Mouse (Mus musculus): ENCODE results near the gene Pigf.
A peak's percentile ranks its signal among the peaks of the same experiment; 100 is the strongest.
"Not testable (repeated sequence)": the region's sequence is repeated elsewhere in the genome, so short reads cannot be mapped to it uniquely, and the experiment has no call there.

Gene Pigf

DNA sequence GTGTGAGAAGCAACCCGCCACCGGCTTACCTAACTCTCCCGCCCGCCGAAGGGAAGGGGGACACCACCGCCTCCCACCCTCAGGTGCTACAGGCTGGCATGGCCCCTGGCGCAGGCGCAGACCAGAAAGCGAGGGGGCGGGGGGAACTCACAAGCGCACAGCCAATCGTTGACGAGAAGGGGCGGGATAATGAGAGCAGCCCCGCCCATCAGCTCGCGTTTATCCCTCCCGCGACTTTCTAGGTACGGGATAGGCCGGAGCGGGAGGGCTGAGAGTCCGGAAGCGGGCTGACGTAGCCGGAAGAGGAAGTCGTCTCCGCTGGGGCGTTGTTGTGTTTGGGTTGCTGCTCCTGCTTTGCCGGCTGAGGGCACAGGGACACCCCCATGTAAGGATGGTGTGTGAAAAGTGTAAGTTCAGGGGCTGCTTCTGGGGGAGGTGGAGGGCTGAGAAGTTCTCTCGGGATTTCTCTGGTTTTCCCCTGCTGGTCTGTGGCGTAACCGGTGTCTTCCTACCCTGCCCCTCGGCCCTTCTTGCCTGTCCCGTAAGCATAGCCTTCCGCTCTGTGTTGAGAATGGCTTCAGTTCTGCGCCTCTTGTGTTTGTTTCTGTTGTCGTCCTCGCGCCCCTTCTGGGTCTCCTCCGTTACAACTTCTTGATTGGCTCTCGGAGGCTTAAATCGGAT lies at the start of gene Pigf, which contains the start of gene Cript:
TSS of gene Pigf (minus strand) at position 138 of the 681 bp plus-strand sequence.
TSS of gene Cript (plus strand) at position 282 of the 681 bp plus-strand sequence.
- DNase-seq (ENCODE audit: low read depth, low spot score): peak; percentile 95

DNA sequence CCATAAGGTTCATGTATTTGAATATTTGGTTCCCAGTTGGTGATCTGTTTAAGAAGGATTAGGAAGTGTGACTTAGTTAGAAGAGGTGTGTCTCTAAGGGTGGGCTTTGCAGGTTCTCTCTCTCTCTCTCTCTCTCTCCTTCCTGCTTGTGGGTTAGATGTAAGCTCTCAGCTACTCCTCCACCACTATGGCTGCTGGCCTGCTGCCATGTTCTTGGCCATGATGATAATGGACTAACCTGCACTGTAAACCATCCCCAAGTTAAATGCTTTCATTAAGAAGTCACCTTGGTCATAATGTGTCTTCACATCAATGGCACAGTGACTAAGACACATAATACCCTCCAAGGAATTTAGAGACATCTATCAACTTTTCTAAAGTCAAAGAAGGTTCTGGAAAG lies 48.3 kb upstream of the Pigf start:
- DNase-seq (ENCODE audit: low read depth, low spot score): no peak

DNA sequence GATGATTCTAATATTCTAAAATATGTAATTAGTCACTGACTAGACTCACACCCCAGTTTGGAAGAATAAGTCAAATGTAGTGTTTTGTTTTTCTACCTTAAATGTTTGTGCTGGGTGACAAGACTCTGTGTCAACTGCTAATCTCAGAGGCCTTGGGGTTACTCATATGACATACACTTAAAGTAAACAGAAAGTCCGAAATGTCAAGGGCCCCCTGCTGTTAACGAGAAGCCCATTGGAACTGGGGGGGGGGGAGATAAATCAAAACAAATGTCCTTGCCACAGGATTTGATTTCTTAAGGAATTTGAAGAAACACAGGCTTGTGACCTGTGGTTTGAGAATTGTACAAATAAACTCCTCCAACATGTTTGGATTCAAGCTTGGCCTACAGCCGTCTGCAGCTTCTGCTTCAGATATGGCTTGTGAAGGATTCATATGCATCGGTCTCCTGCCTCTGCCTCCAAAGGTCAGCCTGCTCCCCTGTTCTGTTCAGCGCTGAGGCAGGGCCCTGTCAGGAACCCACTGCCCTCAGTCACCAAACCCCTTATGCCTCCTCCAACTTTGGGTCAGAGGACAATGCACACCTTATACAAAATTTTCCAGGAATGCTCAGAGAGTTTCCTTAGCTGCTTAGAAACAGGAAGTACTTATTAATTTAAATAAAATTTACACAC lies 47.7 kb upstream of the Pigf start:
- DNase-seq (ENCODE audit: low read depth, low spot score): no peak

DNA sequence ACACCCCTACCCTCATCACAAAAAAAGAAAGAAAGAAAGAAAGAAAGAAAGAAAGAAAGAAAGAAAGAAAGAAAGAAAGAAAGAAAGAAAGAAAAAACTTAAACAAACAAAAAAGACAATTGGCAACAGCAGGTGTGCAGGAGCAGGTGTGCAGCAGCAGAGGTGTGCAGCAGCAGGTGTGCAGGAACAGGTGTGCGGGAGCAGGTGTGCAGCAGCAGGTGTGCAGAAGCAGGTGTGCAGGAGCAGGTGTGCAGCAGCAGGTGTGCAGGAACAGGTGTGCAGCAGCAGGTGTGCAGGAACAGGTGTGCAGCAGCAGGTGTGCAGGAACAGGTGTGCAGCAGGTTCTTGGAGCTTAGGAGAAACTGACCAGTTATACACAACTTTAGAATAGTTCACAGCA lies 47.0 kb upstream of the Pigf start:
- not testable (repeated sequence) for DNase-seq (ENCODE audit: low read depth, low spot score)

DNA sequence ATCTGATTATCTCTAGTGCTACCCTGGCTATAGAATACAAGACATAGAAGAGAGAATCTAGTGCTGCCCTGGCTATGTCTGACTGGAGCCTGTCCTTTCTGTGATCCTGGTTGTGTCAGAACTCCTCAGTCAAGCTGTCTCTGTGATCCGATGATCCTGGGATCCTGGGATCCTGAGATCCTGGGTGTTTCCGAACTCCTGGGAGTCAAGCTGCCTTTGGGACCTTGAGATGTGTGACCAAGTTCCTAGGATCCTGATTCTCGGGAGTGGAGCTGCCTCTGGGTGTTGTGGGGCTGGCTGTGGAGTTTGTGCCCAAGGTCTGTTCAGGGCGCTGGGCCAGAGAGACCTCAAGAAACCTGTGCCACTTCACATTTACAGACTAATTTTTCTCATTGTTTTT lies 43.8 kb upstream of the Pigf start:
- no peak for DNase-seq (ENCODE audit: low read depth, low spot score)

DNA sequence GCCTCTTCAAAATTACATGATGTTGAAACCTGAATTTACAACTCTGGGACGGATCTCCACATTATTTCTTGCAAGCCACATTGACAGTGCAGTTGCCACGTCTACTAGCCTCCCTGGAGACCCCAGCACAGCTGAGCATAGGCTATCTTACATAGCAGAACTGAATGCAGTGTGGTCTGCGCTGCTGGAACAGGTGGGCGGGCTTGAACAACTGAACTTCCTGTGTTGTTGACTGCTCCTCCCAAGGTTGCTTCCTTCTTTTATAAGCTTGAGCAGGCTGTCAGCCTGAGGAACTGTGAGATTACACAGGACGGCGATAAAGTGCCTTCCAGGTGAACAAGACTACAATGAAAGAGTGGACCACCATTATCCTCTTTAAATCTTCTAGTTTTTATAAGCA lies 38.8 kb upstream of the Pigf start:
- no peak for DNase-seq (ENCODE audit: low read depth, low spot score)

DNA sequence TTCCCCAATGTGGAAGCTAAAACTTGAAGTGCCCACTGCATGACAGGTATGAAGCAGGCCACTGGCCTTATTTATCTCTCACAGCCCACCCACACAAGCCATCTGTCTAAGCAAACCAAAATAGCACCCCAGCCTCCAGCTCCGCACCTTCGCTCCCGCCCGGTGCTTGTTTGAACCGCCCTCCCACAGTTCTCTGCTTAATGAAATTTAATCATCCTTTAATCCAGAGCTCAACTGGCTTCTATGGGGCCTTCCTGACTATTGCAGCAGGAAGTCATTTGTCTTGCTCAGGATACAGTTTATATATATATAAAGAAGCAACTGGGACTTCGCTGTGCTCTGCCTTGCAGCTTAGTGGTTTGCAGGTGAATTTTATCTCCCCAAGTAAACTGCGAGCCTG lies 38.3 kb upstream of the Pigf start:
- no peak for DNase-seq (ENCODE audit: low read depth, low spot score)

DNA sequence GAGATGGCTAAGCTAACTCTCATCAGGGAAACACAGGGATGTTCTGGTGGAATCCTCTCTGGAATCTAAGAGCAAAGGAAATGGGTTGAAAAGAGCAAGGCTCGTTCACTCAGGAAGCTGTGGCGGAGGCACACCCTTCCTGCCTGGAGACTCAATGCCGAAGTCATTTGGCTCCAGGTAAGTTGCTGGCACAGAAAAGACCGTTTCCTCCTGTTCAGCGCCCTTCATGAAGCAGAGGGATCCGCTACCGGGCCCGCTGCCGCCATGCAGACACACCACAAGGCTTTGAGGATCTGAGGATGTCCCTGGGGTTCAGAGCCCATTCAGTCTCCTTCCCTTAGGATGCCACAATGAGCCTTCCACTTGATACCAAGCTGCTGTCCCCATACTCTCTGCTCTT lies 37.4 kb upstream of the Pigf start:
- no peak for DNase-seq (ENCODE audit: low read depth, low spot score)

DNA sequence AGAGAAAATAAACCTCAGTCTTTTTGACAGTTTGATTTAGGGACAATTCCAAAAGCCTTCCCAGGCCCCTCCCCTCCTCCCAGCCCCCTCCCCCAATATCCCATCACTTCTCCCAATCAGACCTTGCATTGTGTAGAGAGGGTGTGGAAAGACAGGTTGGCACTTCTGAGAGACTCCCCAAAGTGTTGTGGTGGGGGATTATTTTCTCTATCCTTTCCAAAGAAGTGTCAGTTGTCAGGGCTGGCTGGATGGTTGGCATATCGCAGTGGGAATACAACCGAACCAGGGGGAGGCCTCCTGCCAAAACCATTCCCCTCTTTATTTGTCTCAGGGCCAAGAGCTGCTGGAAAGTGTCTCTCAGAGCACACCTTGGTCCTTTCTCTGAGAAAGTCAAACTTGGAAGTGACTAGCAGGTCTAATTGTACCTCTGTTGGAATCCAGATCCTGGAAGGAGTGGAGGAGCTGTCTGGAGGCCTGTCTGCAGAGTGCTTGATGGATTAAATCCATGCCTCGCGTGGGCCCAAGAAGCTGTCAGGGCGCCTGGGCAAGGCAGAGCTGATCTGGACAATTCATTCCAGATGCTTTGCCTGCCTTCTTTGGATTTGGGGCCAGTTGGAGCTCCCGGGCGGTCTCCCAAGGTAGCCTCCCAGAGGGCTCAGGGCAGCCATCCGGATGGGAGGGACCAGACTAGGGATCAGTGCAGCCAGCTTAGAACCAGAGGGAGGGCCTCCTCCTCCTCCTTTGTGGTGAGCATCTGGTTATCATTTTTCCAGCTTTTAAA lies 32.5 kb upstream of the Pigf start:
- DNase-seq (ENCODE audit: low read depth, low spot score): no peak

DNA sequence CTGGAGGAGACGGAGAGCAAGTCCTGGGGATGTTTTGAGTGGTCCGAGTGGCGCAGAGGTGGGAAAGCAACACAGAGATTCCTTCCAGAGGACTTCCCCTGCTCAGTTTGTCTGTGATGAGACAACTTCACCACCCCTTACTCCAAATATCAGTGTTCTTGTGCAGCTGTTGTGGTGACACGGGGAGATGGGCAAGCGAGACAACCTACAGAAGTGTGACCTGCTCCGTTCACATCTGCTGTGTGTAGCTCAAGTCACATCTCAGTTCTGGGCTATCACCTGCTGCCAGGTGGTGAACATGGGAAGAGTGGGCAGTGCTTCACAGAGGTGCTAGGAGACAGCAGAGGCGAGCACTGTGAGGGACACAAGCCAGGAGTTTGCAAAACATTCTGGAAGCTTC lies 31.6 kb upstream of the Pigf start:
- no peak for DNase-seq (ENCODE audit: low read depth, low spot score)

DNA sequence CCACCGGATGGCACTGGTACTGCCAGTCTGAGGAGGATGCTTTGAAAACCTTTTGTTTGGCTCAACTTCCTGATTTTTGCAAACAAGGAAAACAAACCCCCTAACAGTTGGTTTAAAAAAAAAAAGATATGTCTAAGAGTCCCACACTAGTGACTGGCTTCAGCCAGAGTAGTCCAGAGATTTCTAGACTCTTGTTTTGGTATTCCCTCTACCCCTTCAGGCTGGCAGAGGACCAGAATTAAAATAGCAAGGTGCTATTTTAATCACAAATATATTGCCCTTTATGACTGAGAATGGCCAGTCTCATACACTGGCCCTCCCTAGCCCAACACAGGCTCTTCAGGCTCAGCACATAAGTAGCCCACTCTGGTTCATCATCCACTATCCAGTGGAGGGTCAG lies 30.5 kb upstream of the Pigf start:
- no peak for DNase-seq (ENCODE audit: low read depth, low spot score)

DNA sequence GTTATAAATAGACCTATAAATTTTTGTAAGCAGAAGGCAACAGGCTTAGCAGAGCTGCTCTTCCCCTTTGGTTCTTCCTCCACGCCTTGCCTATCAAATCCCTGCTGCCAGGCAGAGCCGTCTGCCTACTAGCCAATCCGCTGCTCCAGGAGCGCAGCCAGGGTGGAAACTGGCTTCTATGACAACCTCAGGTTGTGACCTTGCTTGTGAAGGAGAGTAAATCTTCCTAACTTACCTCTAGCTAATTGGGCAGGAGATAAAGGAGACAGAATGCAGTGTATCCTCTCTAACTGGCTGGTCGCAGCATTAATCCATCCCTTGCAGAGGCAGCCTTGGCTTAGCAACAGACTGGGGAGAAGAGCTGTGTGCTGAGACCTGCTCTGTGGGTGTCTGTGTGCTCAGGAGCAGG lies 29.8 kb upstream of the Pigf start:
- DNase-seq (ENCODE audit: low read depth, low spot score): no peak

DNA sequence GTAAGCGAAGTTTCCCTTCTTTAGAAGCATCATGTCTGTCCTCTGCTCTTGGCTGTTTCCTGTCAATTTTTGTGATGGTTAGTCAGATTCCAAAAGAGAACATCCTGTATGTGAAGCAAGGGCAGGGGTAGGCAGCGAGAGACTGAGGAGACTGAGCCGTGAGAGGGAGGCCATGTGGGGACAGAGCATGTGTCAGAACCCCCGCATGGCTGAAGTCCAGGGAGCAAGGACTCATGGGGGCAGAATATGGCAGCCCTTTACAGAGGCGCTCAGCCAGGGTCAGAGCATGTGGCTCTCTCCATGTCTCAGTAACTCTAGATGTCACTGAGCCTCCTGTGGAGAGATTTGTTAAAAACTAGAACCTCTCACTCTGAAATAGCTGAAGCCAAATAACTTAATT lies 28.7 kb upstream of the Pigf start:
- DNase-seq (ENCODE audit: low read depth, low spot score): no peak

DNA sequence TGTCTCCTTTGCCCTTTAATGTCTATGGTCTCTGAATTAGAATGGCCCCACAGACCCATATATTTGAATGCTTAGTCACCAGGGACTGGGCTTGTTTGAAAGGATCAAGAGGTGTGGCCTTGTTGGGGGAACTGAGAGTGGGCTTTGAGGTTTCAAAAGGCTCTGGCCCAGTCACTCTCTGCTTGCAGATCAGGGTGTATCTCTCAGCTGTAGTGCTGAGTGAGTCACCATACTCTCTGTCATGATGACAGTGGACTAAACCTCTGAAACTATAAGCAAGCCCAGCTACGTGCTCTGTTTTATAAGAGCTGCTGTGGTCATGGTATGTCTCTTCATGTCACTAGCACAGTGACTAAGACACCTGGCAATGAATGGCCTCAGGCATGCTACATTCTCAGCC lies 27.2 kb upstream of the Pigf start:
- no peak for DNase-seq (ENCODE audit: low read depth, low spot score)

DNA sequence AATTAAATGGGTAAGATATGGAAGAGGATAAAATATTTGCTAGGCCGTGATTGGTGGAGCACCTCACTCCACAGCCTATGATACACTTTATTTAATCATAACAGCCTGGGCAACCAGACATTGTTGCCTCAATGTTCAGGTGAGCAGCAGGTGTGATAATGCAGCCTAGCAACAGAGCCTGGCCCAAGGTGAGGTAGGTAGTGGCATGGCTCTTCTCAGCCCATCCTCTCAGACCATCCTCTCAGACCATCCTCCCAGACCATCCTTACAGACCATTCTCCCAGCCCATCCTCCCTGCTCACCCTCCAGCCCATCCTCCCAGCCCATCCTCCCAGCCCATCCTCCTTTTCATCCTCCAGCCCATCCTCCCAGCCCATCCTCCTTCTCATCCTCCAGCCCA lies 26.4 kb upstream of the Pigf start:
- no peak for DNase-seq (ENCODE audit: low read depth, low spot score)

DNA sequence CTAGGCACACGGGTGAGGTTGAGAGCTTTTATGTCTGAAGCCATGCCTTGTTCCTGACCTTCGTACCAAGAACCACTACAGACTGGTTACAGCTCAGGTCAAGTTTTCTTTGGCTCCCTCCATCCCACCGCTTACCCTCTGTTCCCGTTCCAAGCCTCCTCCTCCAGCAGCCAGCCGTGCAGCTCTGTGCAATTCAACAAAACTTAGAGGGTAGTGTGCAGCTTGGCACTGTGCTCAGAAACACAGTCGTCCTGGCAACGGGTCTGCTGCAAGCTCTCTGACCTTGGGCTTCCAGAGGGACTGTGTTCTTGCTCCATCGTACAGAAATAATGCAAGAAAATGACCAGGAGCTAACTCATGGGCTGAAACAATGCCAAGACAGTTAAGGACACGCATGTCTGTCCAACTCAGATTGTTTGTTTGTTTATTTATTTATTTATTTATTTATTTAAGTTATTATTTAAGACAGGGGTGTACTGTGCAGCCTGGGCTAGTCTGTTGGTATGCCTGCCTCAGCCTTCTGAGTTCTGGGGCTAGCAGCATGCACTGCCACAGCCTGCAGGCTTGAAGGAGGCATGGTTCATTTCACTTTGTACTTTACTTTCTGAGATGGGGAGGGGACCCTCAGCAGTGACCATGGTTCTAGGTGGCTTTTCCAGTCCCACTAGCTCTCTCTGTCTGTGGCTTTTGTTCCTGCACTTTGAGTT lies 25.4 kb upstream of the Pigf start:
- DNase-seq (ENCODE audit: low read depth, low spot score): no peak

DNA sequence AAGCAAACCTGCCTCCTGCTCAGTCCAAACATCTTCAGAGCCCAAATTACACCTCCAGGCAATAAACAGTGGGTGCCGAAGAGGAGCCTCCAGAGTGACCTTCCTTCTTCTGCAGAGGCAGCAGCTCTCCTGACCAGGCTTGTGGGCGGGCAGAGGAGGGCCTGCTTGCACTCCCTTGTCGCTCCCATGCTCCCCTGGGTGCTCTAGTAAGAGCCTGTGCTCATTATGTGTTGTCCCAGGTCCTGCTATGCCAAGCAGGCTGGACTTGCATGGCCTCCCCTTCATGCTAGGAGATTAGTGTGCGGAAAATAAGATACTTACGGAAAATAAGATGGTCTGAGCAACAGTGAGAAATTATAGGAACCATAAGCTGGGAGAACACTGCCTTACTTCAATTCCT lies 24.5 kb upstream of the Pigf start:
- DNase-seq (ENCODE audit: low read depth, low spot score): no peak

DNA sequence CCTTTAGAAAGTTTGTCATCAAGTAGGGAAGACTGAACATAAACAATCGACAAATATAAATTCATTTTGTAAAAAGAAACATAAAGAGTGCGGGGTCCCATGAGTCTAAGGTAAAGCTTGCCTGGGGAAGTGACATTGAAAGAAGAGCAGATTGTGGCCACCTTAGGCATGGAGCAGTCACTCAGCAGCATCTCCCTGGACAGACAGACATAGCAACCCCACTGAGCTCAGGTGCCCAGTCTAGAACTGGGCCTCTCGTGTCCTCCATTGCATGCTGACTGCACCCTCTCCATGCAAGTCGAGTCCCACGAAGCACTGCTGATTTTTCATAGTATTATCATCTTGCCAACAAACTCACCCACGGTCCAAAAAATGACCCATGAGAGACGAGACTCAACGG lies 19.6 kb upstream of the Pigf start:
- DNase-seq (ENCODE audit: low read depth, low spot score): no peak

DNA sequence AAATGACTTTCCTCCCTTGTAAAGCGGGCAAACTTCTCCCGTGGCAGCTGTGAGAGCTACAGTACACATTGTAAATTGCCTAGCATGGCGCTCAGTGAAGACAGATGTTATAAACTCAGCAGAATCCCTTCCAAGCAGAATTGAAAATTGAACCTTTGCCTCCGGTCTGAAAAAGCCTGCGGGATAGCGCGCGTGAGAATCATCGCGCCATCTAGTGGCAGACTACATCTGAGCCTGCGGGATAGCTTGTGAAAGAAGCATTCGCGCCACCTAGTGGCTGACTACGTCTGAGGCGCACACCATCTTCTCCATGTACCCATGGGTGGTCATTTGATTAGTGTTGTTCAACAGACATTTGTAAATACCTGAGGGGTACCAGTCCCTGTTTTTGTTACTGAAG lies 19.2 kb upstream of the Pigf start:
- peak; percentile 75 for DNase-seq (ENCODE audit: low read depth, low spot score)

DNA sequence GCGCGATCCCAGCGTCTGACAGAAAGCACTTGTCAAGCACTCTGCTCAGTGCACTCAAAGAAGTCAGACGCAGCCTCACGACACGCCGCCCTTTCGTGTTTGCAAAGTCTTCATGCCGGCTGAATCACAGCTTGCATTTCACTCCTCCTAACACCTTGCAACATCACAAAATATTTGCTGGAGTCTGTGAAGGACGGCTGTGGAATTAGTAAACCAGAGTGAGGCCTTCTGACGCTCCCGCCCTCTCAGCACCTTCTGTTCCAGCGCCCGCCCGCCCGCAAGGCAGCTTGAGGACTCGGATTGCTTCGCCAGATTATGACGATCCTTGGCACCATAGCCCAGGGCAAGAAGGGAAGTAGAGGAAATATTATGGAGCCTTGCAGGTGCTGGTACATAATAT lies 16.5 kb upstream of the Pigf start:
- no peak for DNase-seq (ENCODE audit: low read depth, low spot score)

DNA sequence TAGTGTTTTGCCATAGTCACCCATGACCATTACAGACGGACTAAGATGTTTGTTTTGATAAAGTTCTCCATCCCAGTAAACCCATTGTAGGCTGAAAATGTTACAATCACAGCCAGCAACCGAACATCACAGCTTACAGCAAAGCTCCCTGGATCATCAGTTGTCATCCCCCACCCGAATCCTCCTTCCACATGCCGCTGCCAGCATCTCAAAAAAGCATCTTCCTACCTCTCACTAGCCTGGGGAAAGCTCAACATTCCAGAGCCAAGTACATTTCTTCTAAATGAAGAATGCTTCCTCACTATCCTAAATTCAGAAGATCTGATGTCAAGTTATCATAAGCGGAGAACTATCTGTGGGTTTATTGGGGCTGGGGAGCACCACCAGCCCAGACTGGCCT lies 13.3 kb upstream of the Pigf start:
- DNase-seq (ENCODE audit: low read depth, low spot score): no peak
